9 mouse cellular contexts compared by ENCODE assay signal in genomic region chr11:97985727-97986677, GRCm38 (mm10). TPM values are rescaled to one million over a fixed set of nuclear protein-coding genes. Genes with fewer than 3 reads are reported as not detected.
DNase-seq lines count a peak whose midpoint lies in the region; ATAC-seq and TF ChIP-seq lines count a peak whose summit lies in the region.
"Had no signal": no experiment of that assay in that cellular context is flagged by ENCODE, and none has a peak within 500 bp of the region (broad histone marks: within the 10 kb centered on the region; RNA-seq: fewer than 3 reads in every experiment).

TSS of gene Plxdc1 (minus strand) at chr11:97986444.

- WGBS in embryonic facial prominence, embryonic 11.5 days, result 3% methylated on average over 55 of the region's 74 CpGs
- 3% methylated on average over 72 of the region's 74 CpGs for WGBS in hindbrain, embryonic 12.5 days
- 3% methylated on average over 69 of the region's 74 CpGs for WGBS in liver, embryonic 14.5 days (ENCODE audit: insufficient replicate concordance)
- WGBS in olfactory bulb, adult 2 months, result 5% methylated on average over 74 of the region's 74 CpGs

- DNase-seq in frontal cortex, adult 2 months (ENCODE audit: extremely low spot score in 1 of 2, low spot score in 1 of 2), result no peak
- no peak for DNase-seq in frontal cortex, postnatal 36 days (ENCODE audit: low spot score in 2 of 2)
- DNase-seq in CH12.LX (ENCODE audit: extremely low read depth), result no peak
- DNase-seq in embryonic facial prominence, embryonic 11.5 days (ENCODE audit: low spot score), result peak; percentile 43
- no peak for DNase-seq in liver, embryonic 14.5 days (ENCODE audit: low read depth in 3 of 3, low spot score in 3 of 3)
- no peak for DNase-seq in natural killer cell, adult 2 months (ENCODE audit: low spot score in 2 of 2)

- H3K27ac ChIP-seq in CH12.LX (ENCODE audit: insufficient read depth, low read depth), result no peak within 1 kb of the TSS
- no peak within 1 kb of the TSS for H3K27ac ChIP-seq in embryonic facial prominence, embryonic 11.5 days (replicated peaks; ENCODE audit: low read depth, low read length)
- no peak within 1 kb of the TSS for H3K27ac ChIP-seq in hindbrain, embryonic 12.5 days
- no peak within 1 kb of the TSS for H3K27ac ChIP-seq in liver, embryonic 14.5 days
- no peak within 1 kb of the TSS for H3K27ac ChIP-seq in olfactory bulb, adult 2 months (ENCODE audit: insufficient read depth, low read depth, low read length)

- no peaks in the 10 kb centered on the region for H3K79me2 ChIP-seq in CH12.LX (replicated peaks; ENCODE audit: control insufficient read depth, extremely low read depth, insufficient read depth, poor library complexity, severe bottlenecking)

- dilution Hi-C loops in CH12.LX (cut with MboI; ENCODE audit: extremely low pct_ligation_motif_present, extremely low pct_unique_long_range_greater_than_20kb, low sequenced_read_pairs), result no loop called here

- peaks cover 0 to 15% of the 10 kb centered on the region in 2 experiments for H3K36me3 ChIP-seq in CH12.LX (replicated peaks in 1 of 2; ENCODE audit: control insufficient read depth in 1 of 2, insufficient read depth in 1 of 2, low read length in 1 of 2)
- no peaks in the 10 kb centered on the region for H3K36me3 ChIP-seq in embryonic facial prominence, embryonic 11.5 days (replicated peaks; ENCODE audit: control insufficient read depth, insufficient read depth, low read depth, low read length)
- H3K36me3 ChIP-seq in hindbrain, embryonic 12.5 days, result no peaks in the 10 kb centered on the region
- no peaks in the 10 kb centered on the region for H3K36me3 ChIP-seq in liver, embryonic 14.5 days (replicated peaks; ENCODE audit: control insufficient read depth, insufficient read depth, low read depth)

- TF ChIP-seq RAD21 in CH12.LX (IDR thresholded peaks at IDR 0.05; ENCODE audit: low read depth, low read length), result no peak

- no peak within 1 kb of the TSS for H3K9ac ChIP-seq in CH12.LX (ENCODE audit: insufficient read depth, low read depth)
- peak within 1 kb of the TSS; percentile 61 for H3K9ac ChIP-seq in embryonic facial prominence, embryonic 11.5 days (replicated peaks; ENCODE audit: low read length)
- peak within 1 kb of the TSS; percentile 56 for H3K9ac ChIP-seq in hindbrain, embryonic 12.5 days
- H3K9ac ChIP-seq in liver, embryonic 14.5 days (replicated peaks), result no peak within 1 kb of the TSS

- H3K4me1 ChIP-seq in CH12.LX (ENCODE audit: control insufficient read depth in 1 of 2, insufficient read depth in 2 of 2), result peaks cover 0 to 39% of the 10 kb centered on the region in 2 experiments; a peak in 2 of 4 replicates
- H3K4me1 ChIP-seq in embryonic facial prominence, embryonic 11.5 days (ENCODE audit: control insufficient read depth, insufficient read depth, low read length), result no peaks in the 10 kb centered on the region
- peaks cover 27% of the 10 kb centered on the region for H3K4me1 ChIP-seq in hindbrain, embryonic 12.5 days
- peaks cover 2 to 5% of the 10 kb centered on the region in 2 experiments; a peak in 3 of 4 replicates for H3K4me1 ChIP-seq in liver, embryonic 14.5 days (replicated peaks; ENCODE audit: control insufficient read depth in 2 of 2, insufficient read depth in 2 of 2, low read length in 1 of 2)
- H3K4me1 ChIP-seq in olfactory bulb, adult 2 months (ENCODE audit: control insufficient read depth, insufficient read depth, low read length), result peaks cover 20% of the 10 kb centered on the region

- H3K27me3 ChIP-seq in CH12.LX (replicated peaks), result no peaks in the 10 kb centered on the region
- H3K27me3 ChIP-seq in embryonic facial prominence, embryonic 11.5 days (ENCODE audit: control insufficient read depth, insufficient read depth, low read length), result peaks cover 25% of the 10 kb centered on the region
- H3K27me3 ChIP-seq in hindbrain, embryonic 12.5 days, result peaks cover 42% of the 10 kb centered on the region
- H3K27me3 ChIP-seq in liver, embryonic 14.5 days (ENCODE audit: control insufficient read depth, insufficient read depth, low read length), result peaks cover 24% of the 10 kb centered on the region
- H3K27me3 ChIP-seq: Patski had no signal

- no peaks in the 10 kb centered on the region for H3K9me3 ChIP-seq in CH12.LX (replicated peaks; ENCODE audit: low read length)
- no peaks in the 10 kb centered on the region for H3K9me3 ChIP-seq in embryonic facial prominence, embryonic 11.5 days (replicated peaks; ENCODE audit: control insufficient read depth, low read length)
- H3K9me3 ChIP-seq in hindbrain, embryonic 12.5 days (replicated peaks), result no peaks in the 10 kb centered on the region
- no peaks in the 10 kb centered on the region for H3K9me3 ChIP-seq in liver, embryonic 14.5 days (ENCODE audit: control insufficient read depth, low read length)

- no peak for TF ChIP-seq EP300 in CH12.LX (IDR thresholded peaks at IDR 0.05; ENCODE audit: low read length)
- no peak for TF ChIP-seq EP300 in liver, embryonic 14.5 days (IDR thresholded peaks at IDR 0.05; ENCODE audit: low read depth)

- H3K4me2 ChIP-seq in CH12.LX (ENCODE audit: insufficient read depth, low read depth, poor library complexity, severe bottlenecking), result peak within 1 kb of the TSS; percentile 31
- peak within 1 kb of the TSS; percentile 85 for H3K4me2 ChIP-seq in embryonic facial prominence, embryonic 11.5 days (ENCODE audit: low read depth, low read length)
- H3K4me2 ChIP-seq in hindbrain, embryonic 12.5 days (replicated peaks), result peak within 1 kb of the TSS; percentile 66
- H3K4me2 ChIP-seq in liver, embryonic 14.5 days (ENCODE audit: low read depth), result peak within 1 kb of the TSS; percentile 84

- in situ Hi-C loops in CH12.LX (cut with MboI; ENCODE audit: low pct_ligation_motif_present, low pct_unique_long_range_greater_than_20kb, low sequenced_read_pairs), result loop anchor here (5.0 kb wide), 2 partner anchors 89 to 189 kb away; partner anchors contain the start of gene Lasp1

- peak within 1 kb of the TSS in 1 of 3 experiments; percentile 15 for H3K4me3 ChIP-seq in CH12.LX (replicated peaks in 1 of 3; ENCODE audit: low read depth in 2 of 3, low read length in 2 of 3, poor library complexity in 1 of 3)
- peak within 1 kb of the TSS; percentile 75 for H3K4me3 ChIP-seq in embryonic facial prominence, embryonic 11.5 days (ENCODE audit: low read depth, low read length)
- H3K4me3 ChIP-seq in hindbrain, embryonic 12.5 days, result peak within 1 kb of the TSS; percentile 70
- peak within 1 kb of the TSS; percentile 26 to 93 for H3K4me3 ChIP-seq in liver, embryonic 14.5 days (ENCODE audit: insufficient read depth in 1 of 2, low read depth in 2 of 2, low read length in 2 of 2)
- H3K4me3 ChIP-seq in olfactory bulb, adult 2 months (ENCODE audit: insufficient read depth, low read depth, low read length), result peak within 1 kb of the TSS; percentile 57

- ATAC-seq in embryonic facial prominence, embryonic 11.5 days (replicated peaks; ENCODE audit: insufficient number of reproducible peaks, low FRiP score, low TSS enrichment, low read depth), result no peak
- no peak for ATAC-seq in hindbrain, embryonic 12.5 days (ENCODE audit: low FRiP score)
- ATAC-seq in liver, embryonic 14.5 days (ENCODE audit: insufficient read depth), result no peak
- ATAC-seq: Patski had no signal

- TF ChIP-seq POLR2A in CH12.LX (IDR thresholded peaks at IDR 0.05; ENCODE audit: low read depth, low read length), result no peak
- TF ChIP-seq POLR2A in olfactory bulb, adult 2 months (IDR thresholded peaks at IDR 0.05; ENCODE audit: insufficient read depth, low read depth, low read length), result no peak

- TF ChIP-seq CTCF in CH12.LX (conservative IDR thresholded peaks at IDR 0.05 in 1 of 2, IDR thresholded peaks at IDR 0.05 in 1 of 2; ENCODE audit: low read depth in 2 of 2, low read length in 2 of 2), result no peak
- TF ChIP-seq CTCF in liver, embryonic 14.5 days (IDR thresholded peaks at IDR 0.05; ENCODE audit: low read depth), result no peak
- TF ChIP-seq CTCF in olfactory bulb, adult 2 months (IDR thresholded peaks at IDR 0.05; ENCODE audit: insufficient read depth, low read depth, low read length), result no peak

TF ChIP-seq in CH12.LX, 34 proteins besides CTCF, POLR2A, EP300 and RAD21:
- TF ChIP-seq UBTF (IDR thresholded peaks at IDR 0.05; ENCODE audit: low read depth, low read length), result no peak
- no peak for TF ChIP-seq RCOR1 (conservative IDR thresholded peaks at IDR 0.05; ENCODE audit: low read depth, low read length)
- no peak for TF ChIP-seq MAZ (IDR thresholded peaks at IDR 0.05; ENCODE audit: low read depth, low read length)
- no peak for TF ChIP-seq TBP (conservative IDR thresholded peaks at IDR 0.05; ENCODE audit: low read depth, low read length)
- no peak for TF ChIP-seq HCFC1 (IDR thresholded peaks at IDR 0.05; ENCODE audit: low read depth, low read length)
- TF ChIP-seq ELF1 (IDR thresholded peaks at IDR 0.05; ENCODE audit: low read depth, low read length), result no peak
- TF ChIP-seq MEF2A (IDR thresholded peaks at IDR 0.05; ENCODE audit: borderline replicate concordance, low read depth, low read length), result no peak
- peak; percentile 67 for TF ChIP-seq NRF1 (IDR thresholded peaks at IDR 0.05; ENCODE audit: low read depth, low read length)
- TF ChIP-seq POLR2AphosphoS2 (IDR thresholded peaks at IDR 0.05; ENCODE audit: low read depth, low read length), result no peak

RNA-seq across cellular contexts. Expression of gene Plxdc1, which starts in this region (rescaled TPM):
- polyA plus RNA-seq in frontal cortex, adult 2 months (2012; rRNA removed), result 11.1 and 11.4 TPM in 2 replicates
- 0.04 and 0.08 TPM in 2 replicates for total RNA-seq in CH12.LX (2012; rRNA removed)
- total RNA-seq in CH12.LX (2014; rRNA removed), result not detected in 2 replicates
- 0.16 TPM in 1 of 2 replicates, not detected in the other for polyA plus RNA-seq in CH12.LX (2012; ENCODE audit: insufficient read length, low read depth)
- 0.11 and 0.17 TPM in 2 replicates for polyA plus RNA-seq in embryonic facial prominence, embryonic 11.5 days (2014; fragmentation: Nextera tagmentation; extraction: Ambion mirVana)
- polyA plus RNA-seq in hindbrain, embryonic 12.5 days (2016; fragmentation: Nextera tagmentation; extraction: Ambion mirVana), result 0.13 and 0.26 TPM in 2 replicates
- 0.38 and 0.45 TPM in 2 replicates for polyA plus RNA-seq in liver, embryonic 14.5 days (2012; rRNA removed)
- polyA plus RNA-seq in liver, embryonic 14.5 days (2014; fragmentation: Nextera tagmentation; extraction: Ambion mirVana), result 0.20 and 0.58 TPM in 2 replicates
- not detected in 2 replicates for polyA plus RNA-seq in olfactory bulb, adult 2 months (2012; ENCODE audit: insufficient read depth, insufficient read length, low replicate concordance, missing spikeins)

Comparison
In these comparisons a context has a peak if more than half of its experiments do, and no peak if none do; other contexts are left out.
1. Peak in DNase-seq, H3K4me3 ChIP-seq, H3K9ac ChIP-seq and H3K4me2 ChIP-seq in embryonic facial prominence, embryonic 11.5 days; RNA of the gene not detected or under 1 TPM.
2. H3K4me2 ChIP-seq: peak in every context shown above with its lines; median percentile 85 in embryonic facial prominence, embryonic 11.5 days; 84 in liver, embryonic 14.5 days; 66 in hindbrain, embryonic 12.5 days; 31 in CH12.LX.